Mouse (Mus musculus) spleen, adult 2 months (tissue): ENCODE results near the gene Paf1.
A peak's percentile ranks its signal among the peaks of the same experiment; 100 is the strongest.

Experiments
- CTCF ChIP-seq: fragments of 200-500 bp; IDR thresholded peaks from 2 replicates; pipeline ENCODE4 v1.5.1; 2011; ENCODE audit warnings: mild to moderate bottlenecking, inconsistent platforms; ENCODE audit not compliant: insufficient read depth, insufficient read length, insufficient replicate concordance; ENCODE audit errors: extremely low read depth
- POLR2A ChIP-seq: fragments of 200-500 bp; IDR thresholded peaks from 2 replicates; pipeline ENCODE4 v1.6.1; 2011; ENCODE audit warnings: low read depth, low read length, inconsistent platforms

DNA sequence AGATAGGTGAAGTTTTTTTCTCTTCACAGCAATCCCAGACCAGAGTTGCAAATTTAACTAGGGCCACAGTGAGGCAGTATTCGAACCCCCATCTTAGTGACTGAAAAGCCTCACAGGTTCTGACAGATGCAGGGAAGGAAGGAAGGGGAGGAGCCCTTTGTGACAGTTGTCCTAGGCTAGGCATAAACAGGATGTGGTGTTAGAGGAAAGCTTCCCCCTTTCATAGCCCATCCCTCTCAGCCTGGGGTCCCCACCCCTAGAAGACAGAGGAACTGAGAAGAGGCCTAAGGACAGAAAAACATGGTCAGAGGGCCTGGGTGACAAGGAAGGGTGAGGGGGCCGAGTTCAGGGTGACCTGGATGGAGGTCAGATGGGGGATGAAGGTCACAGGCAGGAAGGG, 48.0 kb downstream of the Paf1 start:
- TF ChIP-seq POLR2A (peak; percentile 93), CTCF (no peak)
